Mouse (Mus musculus): ENCODE data around the gene Pdcd5. TPM values are rescaled to one million over a fixed set of nuclear protein-coding genes. Genes with fewer than 3 reads are reported as not detected.

The Pdcd5 gene
- polyA plus RNA-seq, 1 experiment from 2014 or later, result 246 TPM

GRCm38 (mm10) chr7:35668066-35669041 is 21.0 kb upstream of the Pdcd5 start:
- 31% methylated on average over 18 of the region's 18 CpGs for WGBS
- no peaks in the 10 kb centered on the region for H3K27me3 ChIP-seq (replicated peaks)
- no peaks in the 10 kb centered on the region for H3K36me3 ChIP-seq
- H3K4me2 ChIP-seq, result peak overlapping the region; percentile 21; the same call in 1 of the 2 replicates
- no peak overlapping the region for H3K4me3 ChIP-seq (replicated peaks)
- peaks cover 21% of the 10 kb centered on the region for H3K4me1 ChIP-seq
- peak overlapping the region; percentile 82 for H3K27ac ChIP-seq (replicated peaks)
- no peak overlapping the region for H3K9ac ChIP-seq (replicated peaks)
- peak; percentile 81 for ATAC-seq (ENCODE audit: low FRiP score)
- no peaks in the 10 kb centered on the region for H3K9me3 ChIP-seq (replicated peaks)

DNA sequence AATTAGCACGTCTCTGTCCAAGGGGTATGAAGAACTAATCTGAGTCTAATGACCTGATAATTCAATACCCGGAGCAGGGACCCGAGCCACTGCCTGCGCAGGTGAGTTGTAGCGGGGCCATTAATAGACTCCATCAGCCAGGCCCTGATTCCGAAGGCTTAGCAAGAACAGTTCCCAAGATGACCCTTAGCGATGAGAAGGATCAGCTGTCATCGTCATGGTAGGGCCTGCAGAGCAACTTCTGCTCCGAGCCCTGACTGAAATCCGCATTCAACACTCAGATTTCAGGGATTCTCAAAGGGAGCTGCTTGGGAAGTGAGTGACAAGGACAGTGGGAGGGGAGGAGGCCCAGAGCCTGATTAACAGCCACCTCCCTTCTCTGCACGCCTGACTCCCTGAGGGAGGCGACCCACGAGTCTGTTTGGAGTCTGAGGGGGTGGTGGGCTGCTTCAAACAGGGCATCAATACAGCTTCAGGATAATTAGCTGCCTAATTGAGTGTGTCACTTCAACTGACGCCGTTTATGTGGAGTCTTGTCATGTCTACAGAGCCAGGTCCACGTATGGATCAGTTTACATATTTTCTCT is 16.6 kb upstream of the Pdcd5 start:
- WGBS, result 45% methylated on average over 16 of the region's 16 CpGs
- Histone ChIP-seq H3K9ac (replicated peaks) (no peak overlapping the region), H3K27ac (replicated peaks) (no peak overlapping the region), H3K36me3 (no peaks in the 10 kb centered on the region), H3K27me3 (replicated peaks) (no peaks in the 10 kb centered on the region), H3K4me1 (peaks cover 21% of the 10 kb centered on the region), H3K9me3 (replicated peaks) (no peaks in the 10 kb centered on the region), H3K4me2 (no peak overlapping the region), H3K4me3 (replicated peaks) (no peak overlapping the region)
- no peak for ATAC-seq (ENCODE audit: low FRiP score)

- ATAC-seq (ENCODE audit: low FRiP score), result no peak
- Histone ChIP-seq H3K4me2 (no peak overlapping the region), H3K9ac (replicated peaks) (no peak overlapping the region), H3K27ac (replicated peaks) (no peak overlapping the region), H3K27me3 (replicated peaks) (no peaks in the 10 kb centered on the region), H3K4me1 (peaks cover 6% of the 10 kb centered on the region), H3K4me3 (replicated peaks) (no peak overlapping the region), H3K36me3 (no peaks in the 10 kb centered on the region), H3K9me3 (replicated peaks) (no peaks in the 10 kb centered on the region)
- WGBS, result 59% methylated on average over 3 of the region's 3 CpGs
Observed at GRCm38 (mm10) chr7:35659173-35659572, 11.9 kb upstream of the Pdcd5 start.

DNA sequence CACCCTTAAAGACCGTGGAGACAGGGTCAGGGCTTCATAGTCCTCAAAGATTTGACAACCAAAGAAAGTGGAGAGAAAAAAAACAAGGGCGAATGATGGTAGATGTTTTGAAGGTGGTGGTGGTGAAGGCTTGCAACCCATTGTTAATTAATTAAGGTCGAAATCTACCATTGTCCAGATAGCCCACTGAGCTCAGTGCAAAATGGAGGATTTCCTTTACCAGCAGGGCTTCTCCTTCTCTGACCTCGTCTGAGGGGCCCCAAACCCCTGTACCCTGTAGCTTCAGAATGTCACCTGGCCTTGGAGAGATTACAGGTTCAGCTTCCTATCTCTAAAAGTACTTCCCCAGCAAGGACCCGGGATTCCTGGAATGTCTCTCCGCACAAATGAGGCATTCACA is 10.5 kb upstream of the Pdcd5 start:
- 52% methylated on average over 6 of the region's 6 CpGs for WGBS
- no peak for ATAC-seq (ENCODE audit: low FRiP score)
- no peak overlapping the region for H3K4me2 ChIP-seq
- H3K36me3 ChIP-seq, result no peaks in the 10 kb centered on the region
- no peak overlapping the region for H3K4me3 ChIP-seq (replicated peaks)
- no peak overlapping the region for H3K9ac ChIP-seq (replicated peaks)
- no peak overlapping the region for H3K27ac ChIP-seq (replicated peaks)
- no peaks in the 10 kb centered on the region for H3K4me1 ChIP-seq
- no peaks in the 10 kb centered on the region for H3K27me3 ChIP-seq (replicated peaks)
- H3K9me3 ChIP-seq (replicated peaks), result no peaks in the 10 kb centered on the region

GRCm38 (mm10) chr7:35651583-35652270 is 4.4 kb upstream of the Pdcd5 start:
- H3K27me3 ChIP-seq (replicated peaks), result no peaks in the 10 kb centered on the region
- no peak overlapping the region for H3K4me3 ChIP-seq (replicated peaks)
- peaks cover 3% of the 10 kb centered on the region for H3K4me1 ChIP-seq
- H3K9me3 ChIP-seq (replicated peaks), result no peaks in the 10 kb centered on the region
- H3K36me3 ChIP-seq, result no peaks in the 10 kb centered on the region
- no peak for ATAC-seq (ENCODE audit: low FRiP score)
- no peak overlapping the region for H3K9ac ChIP-seq (replicated peaks)
- no peak overlapping the region for H3K4me2 ChIP-seq
- H3K27ac ChIP-seq (replicated peaks), result no peak overlapping the region
- 88% methylated on average over 10 of the region's 10 CpGs for WGBS

DNA sequence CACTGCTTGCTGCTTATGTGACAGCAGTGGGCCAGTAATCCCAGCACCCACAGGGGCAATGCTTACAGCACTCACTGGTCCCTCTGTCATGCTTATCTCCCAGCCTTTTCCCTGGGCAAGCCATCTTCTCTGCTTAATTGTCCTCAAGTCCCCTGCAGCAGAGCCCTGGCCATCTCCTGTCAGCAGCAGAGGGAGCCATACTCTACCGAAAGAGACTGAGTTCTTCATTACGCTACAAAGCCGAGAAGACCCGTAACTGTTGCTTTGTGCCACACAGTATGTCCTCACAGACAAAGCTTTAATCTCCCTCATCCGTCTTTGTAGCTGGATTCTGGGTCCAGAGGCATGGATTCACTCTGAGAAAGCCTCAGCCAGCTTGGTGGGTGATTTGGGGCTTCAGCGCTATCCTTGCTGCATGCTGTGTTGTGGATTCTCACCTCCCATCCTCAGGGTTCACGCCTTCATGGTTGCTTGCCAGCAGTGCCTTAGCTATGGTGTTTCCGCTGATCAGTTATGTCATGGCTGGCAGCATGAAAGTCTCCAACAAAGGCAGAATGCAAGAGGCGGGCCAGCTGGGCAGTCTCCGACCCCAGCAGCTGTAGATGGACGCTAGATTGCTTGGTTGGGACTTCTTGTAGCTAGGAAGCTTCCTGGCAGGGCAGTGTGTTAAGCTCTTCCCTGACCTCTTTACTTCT is 3.5 kb upstream of the Pdcd5 start:
- WGBS, result 73% methylated on average over 11 of the region's 11 CpGs
- Histone ChIP-seq H3K9me3 (replicated peaks) (no peaks in the 10 kb centered on the region), H3K36me3 (no peaks in the 10 kb centered on the region), H3K27me3 (replicated peaks) (no peaks in the 10 kb centered on the region), H3K9ac (replicated peaks) (no peak overlapping the region; the same call in 1 of the 2 replicates), H3K27ac (replicated peaks) (no peak overlapping the region), H3K4me1 (peaks cover 10% of the 10 kb centered on the region), H3K4me2 (no peak overlapping the region), H3K4me3 (replicated peaks) (no peak overlapping the region)
- no peak for ATAC-seq (ENCODE audit: low FRiP score)

GRCm38 (mm10) chr7:35649071-35649470 is 1.8 kb upstream of the Pdcd5 start:
- Histone ChIP-seq H3K4me3 (replicated peaks) (no peak overlapping the region), H3K4me2 (no peak overlapping the region), H3K27me3 (replicated peaks) (no peaks in the 10 kb centered on the region), H3K36me3 (peaks cover 13% of the 10 kb centered on the region), H3K4me1 (peaks cover 15% of the 10 kb centered on the region), H3K9ac (replicated peaks) (no peak overlapping the region), H3K9me3 (replicated peaks) (no peaks in the 10 kb centered on the region), H3K27ac (replicated peaks) (no peak overlapping the region)
- no peak for ATAC-seq (ENCODE audit: low FRiP score)
- WGBS, result 34% methylated on average over 3 of the region's 3 CpGs

DNA sequence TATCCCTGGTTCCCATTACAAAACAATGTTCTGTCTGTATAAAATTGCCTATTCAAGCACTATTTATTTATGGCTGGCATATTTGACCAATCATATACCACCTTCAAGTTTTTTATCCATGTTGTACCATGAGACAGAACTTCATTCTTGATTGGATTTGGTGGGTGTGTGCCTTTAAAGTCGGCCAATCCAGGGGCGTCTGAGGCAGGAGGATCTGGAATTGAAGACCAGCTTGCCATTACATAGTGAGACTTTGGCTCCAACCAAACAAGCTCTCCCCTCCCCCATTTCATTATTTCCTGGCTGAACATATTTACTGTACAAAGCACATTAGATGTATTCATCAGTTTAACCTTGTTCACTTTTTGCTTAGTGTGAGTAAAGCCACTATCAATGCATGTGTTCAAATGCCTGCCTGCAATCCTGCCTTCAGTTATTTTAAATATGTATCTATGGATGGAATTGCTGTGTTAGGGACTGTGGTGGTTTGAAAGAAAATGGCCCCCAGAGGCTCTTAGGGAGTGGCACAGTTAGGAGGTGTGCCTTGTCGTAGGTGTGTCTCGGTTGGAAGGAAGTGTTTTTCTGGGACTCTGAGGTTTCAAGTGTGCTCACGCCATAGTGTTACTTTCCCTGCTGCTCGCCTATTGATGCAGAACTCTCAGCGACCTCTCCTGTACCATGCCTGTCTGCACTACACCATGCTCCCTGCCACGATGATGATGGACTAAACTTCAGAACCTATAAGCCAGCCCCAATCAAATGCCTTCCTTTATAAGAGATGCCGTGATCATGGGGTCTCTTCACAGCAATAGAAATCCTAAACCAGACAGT is 1.1 kb upstream of the Pdcd5 start:
- Histone ChIP-seq H3K4me2 (no peak overlapping the region), H3K9ac (replicated peaks) (no peak overlapping the region), H3K36me3 (peaks cover 19% of the 10 kb centered on the region), H3K4me1 (peaks cover 15% of the 10 kb centered on the region), H3K27me3 (replicated peaks) (no peaks in the 10 kb centered on the region), H3K27ac (replicated peaks) (no peak overlapping the region), H3K9me3 (replicated peaks) (no peaks in the 10 kb centered on the region), H3K4me3 (replicated peaks) (no peak overlapping the region)
- WGBS, result 61% methylated on average over 9 of the region's 9 CpGs
- ATAC-seq (ENCODE audit: low FRiP score), result no peak

- peak overlapping the region; percentile 78 for H3K27ac ChIP-seq (replicated peaks)
- no peaks in the 10 kb centered on the region for H3K27me3 ChIP-seq (replicated peaks)
- H3K4me1 ChIP-seq, result peaks cover 15% of the 10 kb centered on the region
- peak overlapping the region; percentile 64 for H3K4me2 ChIP-seq
- WGBS, result 9% methylated on average over 34 of the region's 34 CpGs
- peaks cover 36% of the 10 kb centered on the region for H3K36me3 ChIP-seq
- no peaks in the 10 kb centered on the region for H3K9me3 ChIP-seq (replicated peaks)
- peak overlapping the region; percentile 70 for H3K4me3 ChIP-seq (replicated peaks)
- ATAC-seq (ENCODE audit: low FRiP score), result peak; percentile 65
- H3K9ac ChIP-seq (replicated peaks), result peak overlapping the region; percentile 72
Observed at GRCm38 (mm10) chr7:35646317-35647081, 822 bp downstream of the Pdcd5 start.

DNA sequence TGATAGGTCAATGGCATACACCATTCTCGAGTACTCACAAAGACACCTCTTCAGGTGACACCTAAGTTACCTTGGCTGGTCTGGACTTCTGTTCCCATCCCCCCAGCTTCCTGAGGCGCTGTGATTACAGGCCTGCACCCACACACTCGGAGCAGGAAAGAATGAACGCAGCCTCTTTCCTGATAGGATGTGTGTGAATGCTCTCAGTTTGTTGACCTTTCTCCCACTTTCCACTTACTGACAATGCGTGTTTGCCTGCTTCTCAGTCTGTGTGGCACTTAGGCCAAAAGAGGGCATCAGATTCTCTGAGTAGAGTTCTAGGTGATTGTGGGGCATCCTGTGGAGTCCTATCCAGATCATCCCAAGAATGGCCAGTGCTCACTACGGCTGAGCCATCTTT is 7.2 kb downstream of the Pdcd5 start:
- Histone ChIP-seq H3K27ac (replicated peaks) (no peak overlapping the region), H3K27me3 (replicated peaks) (no peaks in the 10 kb centered on the region), H3K4me2 (no peak overlapping the region), H3K36me3 (peaks cover 76% of the 10 kb centered on the region), H3K4me1 (no peaks in the 10 kb centered on the region), H3K4me3 (replicated peaks) (no peak overlapping the region), H3K9ac (replicated peaks) (no peak overlapping the region), H3K9me3 (replicated peaks) (no peaks in the 10 kb centered on the region)
- no peak for ATAC-seq (ENCODE audit: low FRiP score)
- 81% methylated on average over 6 of the region's 6 CpGs for WGBS

Measured in neural tube, embryonic 15.5 days (tissue).